Mouse (Mus musculus) brain, embryonic 18.5 days (tissue): ENCODE data around the gene Papolb.

Experiments
- DNase-seq: peaks from one replicate; pipeline ENCODE4 v3.0.0-alpha.2; 2012; ENCODE audit warnings: low read depth, low spot score

Papolb gene

GRCm38 (mm10) chr5:142529915-142530314, at the start of gene Papolb:
TSS of gene Papolb (minus strand) at chr5:142530076.
- no peak for DNase-seq

DNA sequence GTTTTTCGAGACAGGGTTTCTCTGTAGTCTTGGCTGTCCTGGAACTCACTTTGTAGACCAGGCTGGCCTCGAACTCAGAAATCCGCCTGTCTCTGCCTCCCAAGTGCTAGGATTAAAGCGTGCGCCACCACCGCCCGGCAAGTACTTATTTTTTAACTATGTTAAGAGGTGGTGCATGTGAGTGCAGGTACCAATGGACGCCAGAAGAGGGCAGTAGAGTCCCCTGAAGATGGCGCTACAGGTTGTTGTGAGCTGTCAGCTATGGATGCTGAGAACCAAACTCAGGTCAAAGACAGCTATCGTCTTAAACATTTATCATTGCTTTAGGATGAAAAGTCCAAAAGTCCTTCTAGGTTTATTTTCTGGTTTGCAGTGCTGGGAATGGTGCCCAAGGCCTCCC, 48.3 kb upstream of the Papolb start:
- DNase-seq = no peak

GRCm38 (mm10) chr5:142576832-142577231, 47.0 kb upstream of the Papolb start:
- no peak for DNase-seq

DNA sequence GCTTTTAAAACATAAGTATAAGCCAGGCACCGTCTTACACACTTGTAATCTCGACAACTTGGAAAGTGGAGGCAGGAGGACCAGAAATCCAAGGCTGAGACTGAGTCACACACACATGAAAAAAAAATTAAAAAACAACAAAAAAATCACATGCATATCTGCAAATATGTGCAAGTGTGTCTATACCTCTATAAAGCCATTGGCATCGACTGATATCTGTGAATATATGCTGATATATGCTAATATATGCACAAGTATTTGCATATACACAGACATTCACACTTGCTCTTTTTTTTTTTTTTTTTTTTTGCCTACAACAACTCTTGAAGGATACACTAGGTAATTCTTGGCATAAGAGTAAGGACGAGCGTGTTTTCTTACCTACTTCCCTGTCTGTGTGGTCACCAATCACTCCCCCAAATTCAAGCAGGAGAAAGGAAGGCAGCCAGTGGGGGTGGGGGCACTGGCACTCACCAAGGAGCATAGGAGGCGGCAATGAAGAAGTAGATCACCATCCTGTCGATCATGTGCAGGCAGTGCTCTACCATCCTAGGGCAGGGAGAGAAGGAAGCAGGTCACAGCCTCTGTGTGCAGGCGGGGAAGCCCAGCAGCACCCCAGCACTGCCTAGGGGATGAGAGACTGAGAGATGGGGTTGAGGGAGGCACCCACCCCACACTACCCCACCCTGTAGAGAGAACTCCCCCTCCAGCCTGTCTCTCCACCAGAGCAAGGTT, 44.6 kb upstream of the Papolb start:
- no peak for DNase-seq

GRCm38 (mm10) chr5:142564606-142565005, 34.7 kb upstream of the Papolb start:
- no peak for DNase-seq

DNA sequence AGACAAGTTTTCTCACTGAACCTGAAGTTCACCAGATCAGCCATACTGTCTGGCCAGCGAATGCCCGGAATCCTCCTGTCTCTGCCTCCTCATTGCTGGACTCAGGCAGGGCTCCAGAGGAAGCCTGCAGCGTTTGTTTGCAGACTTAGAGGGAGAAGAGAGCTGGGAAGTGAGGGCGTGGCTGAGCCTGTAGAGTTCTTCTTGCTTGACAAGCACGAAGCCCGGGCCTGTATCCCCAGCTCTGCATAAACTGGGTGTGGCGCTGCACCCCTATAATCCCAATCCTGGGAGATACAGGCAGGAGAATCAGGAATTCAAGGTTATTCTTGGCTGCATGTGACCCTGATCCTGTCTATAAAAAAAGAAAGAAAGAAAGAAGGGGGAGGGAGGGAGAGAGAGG, 30.4 kb upstream of the Papolb start:
- no peak for DNase-seq

DNA sequence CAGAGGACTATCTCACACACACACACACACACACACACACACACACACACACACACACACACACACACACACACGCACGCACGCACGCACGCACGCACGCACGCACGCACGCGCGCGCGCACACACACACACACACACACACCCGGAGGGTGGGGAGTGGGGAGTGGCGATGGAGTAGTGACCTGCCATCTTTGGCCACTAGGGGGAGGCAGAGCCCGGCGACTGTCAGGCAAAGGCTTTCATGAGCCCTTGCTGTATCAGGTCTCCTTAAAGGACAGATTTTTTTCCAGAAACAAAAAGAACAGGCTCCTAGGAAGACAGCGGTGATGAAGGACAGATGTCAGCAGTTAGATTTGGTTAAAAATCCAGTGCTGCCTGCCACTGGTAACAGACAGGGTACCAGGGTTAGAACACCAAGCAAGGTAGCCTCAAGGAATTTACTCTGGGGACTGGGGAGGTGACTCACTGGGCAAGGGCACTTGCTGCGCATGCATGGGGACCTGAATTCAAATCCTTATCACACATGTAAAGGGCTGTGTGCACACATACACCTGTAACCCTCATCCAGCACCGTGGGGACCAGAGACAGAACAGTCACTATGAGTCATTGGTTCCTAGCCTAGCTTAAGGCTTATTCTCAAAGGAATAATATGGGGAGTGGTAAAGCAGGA, 27.7 kb upstream of the Papolb start:
- peak; percentile 50 for DNase-seq

GRCm38 (mm10) chr5:142556721-142557120, 26.8 kb upstream of the Papolb start:
- DNase-seq = no peak

DNA sequence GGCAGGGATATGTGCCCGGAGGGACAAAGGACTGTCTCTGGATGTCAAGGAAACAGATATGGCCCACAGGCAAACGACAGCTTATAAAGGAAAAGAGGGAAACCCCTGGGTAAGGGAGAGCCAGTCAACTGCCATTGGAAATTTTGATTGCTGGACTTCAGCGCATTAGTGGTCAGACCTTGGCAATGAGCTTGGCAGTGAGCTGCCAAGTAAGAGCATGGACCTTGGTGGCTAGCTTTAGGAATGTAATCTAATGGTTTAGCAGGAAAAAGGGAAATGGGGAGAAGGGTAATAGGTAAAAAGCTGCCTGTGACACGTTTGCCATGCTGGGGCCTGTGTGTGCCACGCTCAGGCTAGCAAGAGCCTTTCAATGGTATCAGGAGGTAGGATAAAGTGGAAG, 26.0 kb upstream of the Papolb start:
- DNase-seq = no peak

- DNase-seq = peak; percentile 92
Measured at GRCm38 (mm10) chr5:142550706-142551652, 21.1 kb upstream of the Papolb start, which contains the start of gene Radil. TSS of gene Radil (minus strand) at chr5:142551098.

GRCm38 (mm10) chr5:142549961-142550705, 20.3 kb upstream of the Papolb start:
- no peak for DNase-seq

DNA sequence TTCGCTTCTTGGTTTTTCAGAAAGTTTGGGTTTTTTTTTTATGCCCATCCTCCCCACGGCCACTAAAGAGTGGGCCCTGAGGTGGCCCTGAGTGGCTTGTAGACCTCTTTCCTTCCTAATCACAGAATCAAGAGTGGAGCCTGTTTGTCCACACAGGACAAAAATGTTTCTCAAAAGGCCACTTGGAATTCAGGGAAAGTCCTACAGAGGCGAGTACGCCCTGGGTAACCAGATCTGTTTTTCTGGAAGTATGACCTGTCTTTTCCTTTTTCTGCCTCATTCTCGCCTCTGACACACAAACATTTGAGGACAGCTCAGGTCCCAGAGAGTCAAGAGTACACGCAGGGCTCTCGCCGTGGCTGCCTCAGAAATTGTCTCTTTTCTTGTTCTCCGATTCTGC, 19.6 kb upstream of the Papolb start:
- DNase-seq = no peak

DNA sequence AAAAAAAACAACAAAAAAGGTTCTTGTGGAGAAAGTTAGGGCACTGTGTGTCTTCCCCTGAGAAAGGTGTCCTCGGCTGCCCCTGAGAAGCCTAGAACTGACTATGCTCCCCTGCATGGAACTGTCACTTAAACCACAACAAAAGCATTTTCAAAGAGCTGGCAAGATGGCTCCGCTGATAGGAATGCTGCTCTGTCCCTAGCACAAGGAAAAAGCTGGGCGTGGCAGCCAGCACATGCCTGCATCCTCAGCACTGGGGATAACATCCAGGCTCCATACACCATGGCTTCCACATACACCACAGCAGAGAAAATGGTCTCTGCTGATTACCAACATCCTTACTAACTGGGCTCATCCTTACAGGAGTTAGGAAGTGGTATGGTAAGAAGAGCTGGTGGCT, 17.2 kb upstream of the Papolb start:
- no peak for DNase-seq

- no peak for DNase-seq
Measured at GRCm38 (mm10) chr5:142546344-142546743, 16.5 kb upstream of the Papolb start.

- DNase-seq = no peak
Measured at GRCm38 (mm10) chr5:142545014-142545795, 15.3 kb upstream of the Papolb start.

- no peak for DNase-seq
Measured at GRCm38 (mm10) chr5:142537286-142537685, 7.4 kb upstream of the Papolb start.

- DNase-seq = no peak
Measured at GRCm38 (mm10) chr5:142535388-142535787, 5.5 kb upstream of the Papolb start.

DNA sequence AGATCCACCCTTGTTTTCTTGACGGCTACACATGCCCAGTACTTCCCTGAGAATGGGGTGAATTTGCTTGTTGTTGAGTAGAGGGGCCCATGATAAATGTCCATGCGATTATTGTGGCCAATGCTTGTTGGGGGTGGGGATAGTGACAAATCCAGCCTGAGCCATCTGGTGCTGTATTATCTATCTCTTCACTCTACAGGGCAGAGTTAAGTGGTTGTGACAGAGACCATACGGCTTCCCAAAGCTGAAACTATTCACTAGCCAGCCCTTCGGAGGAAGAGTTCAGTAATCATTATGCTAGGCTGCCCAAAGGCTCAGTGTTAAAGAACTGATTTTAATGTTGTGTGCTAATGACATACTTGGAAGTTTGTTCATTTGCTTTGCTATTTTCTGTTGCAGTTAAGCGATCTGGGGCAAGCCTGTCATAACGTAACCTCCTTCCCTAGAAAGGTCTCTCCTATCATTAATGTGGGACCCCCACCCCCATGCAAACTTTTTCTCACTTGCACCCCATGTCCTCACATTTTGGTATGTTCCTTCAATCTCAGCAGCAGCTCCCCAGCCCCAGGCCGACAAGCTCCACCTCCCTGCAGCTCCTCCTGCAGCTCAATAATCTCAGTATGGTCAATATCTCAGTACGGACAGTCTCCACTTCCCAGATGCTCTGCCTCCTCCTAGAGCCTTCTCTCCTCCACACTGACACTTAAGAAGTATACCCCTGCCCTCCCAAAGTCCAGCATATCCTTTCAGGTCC, 5.0 kb downstream of the Papolb start:
- no peak for DNase-seq

GRCm38 (mm10) chr5:142521195-142521866, 8.5 kb downstream of the Papolb start:
- no peak for DNase-seq
